Mouse (Mus musculus): Measurements from ENCODE around the gene Prss32. TPM values are rescaled to one million over a fixed set of nuclear protein-coding genes. Genes with fewer than 3 reads are reported as not detected.
"Not testable (repeated sequence)": the region's sequence is repeated elsewhere in the genome, so short reads cannot be mapped to it uniquely, and the experiment has no call there.

The Prss32 gene
- polyA plus RNA-seq, 1 experiment from 2014 or later: 0.12 TPM

DNA sequence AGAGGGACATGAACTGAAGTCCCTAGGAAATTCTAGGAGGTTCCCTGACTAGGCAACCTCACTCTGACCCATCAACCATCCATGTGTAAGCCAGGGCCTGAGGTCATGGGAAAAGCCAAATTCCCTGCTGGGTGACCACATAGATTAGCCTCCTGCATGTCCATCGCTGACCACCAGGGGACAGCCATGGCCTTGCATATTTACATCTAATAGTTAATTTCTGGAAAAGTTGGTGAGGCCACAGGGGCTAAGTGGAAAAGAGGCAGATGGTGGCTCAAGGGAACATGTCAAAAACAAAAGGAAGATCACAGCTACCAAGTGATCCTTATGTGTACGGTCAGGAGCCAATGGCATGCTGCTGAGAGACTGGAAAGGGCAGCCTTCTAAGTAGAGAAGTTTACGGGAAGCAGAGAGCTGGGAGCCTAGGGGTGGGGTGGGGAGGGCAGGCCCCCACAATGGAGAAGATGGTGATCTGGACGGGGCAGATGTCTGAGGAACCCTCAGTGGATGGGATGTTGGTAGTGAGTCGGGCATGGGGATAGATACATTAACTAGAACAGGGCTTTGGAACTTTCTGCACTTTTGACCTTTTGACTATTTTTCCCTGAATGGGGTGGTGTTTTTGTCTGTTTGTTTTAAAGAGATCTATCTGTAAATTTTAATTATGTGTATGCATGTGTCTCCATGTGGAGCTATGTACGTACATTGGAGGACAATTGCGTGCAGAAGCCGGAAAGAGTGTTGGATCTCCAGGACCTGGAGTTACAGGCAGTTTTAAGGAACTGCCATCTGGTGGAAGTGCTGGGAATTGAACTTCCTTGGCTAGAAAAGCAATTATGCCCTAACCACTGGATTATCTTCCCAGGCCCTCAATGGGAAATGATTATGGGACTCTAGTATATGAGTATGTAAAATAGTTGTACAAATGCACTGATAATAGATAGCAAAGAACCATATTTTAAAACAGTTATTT, 30.5 kb downstream of the Prss32 start:
- H3K27me3 ChIP-seq: no peaks in the 10 kb centered on the region
- H3K36me3 ChIP-seq: no peaks in the 10 kb centered on the region
- H3K9ac ChIP-seq: no peak overlapping the region
- H3K4me3 ChIP-seq (replicated peaks): no peak overlapping the region
- H3K4me1 ChIP-seq: no peaks in the 10 kb centered on the region
- 45% methylated on average over 8 of the region's 8 CpGs for WGBS
- no peaks in the 10 kb centered on the region for H3K9me3 ChIP-seq (replicated peaks)
- no peak overlapping the region for H3K27ac ChIP-seq (replicated peaks)
- ATAC-seq (ENCODE audit: insufficient number of reproducible peaks, low FRiP score, low TSS enrichment, low read depth): no peak
- H3K4me2 ChIP-seq (replicated peaks): no peak overlapping the region

DNA sequence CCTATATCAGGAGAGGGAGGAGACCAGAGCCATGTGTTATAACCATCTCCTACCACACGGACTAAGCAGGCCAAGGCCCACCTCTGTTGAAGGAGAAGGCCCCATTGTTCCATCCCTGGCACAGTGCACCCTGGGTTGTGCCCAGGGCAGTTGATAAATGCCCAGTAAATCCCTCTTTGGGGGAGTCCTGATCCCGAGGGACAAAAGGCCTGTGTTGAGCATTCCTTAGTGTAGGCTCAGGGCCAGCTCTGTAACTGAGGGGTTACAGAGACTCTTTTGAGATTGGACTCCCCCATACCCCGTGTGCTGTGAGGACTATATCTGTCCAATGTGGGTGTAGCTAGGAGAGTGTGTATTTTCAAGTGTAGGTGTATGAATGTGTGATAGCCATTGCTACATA, 33.1 kb downstream of the Prss32 start:
- H3K9me3 ChIP-seq (replicated peaks): no peaks in the 10 kb centered on the region
- H3K4me3 ChIP-seq (replicated peaks): no peak overlapping the region
- WGBS: 37% methylated on average over 3 of the region's 3 CpGs
- no peak overlapping the region for H3K4me2 ChIP-seq (replicated peaks)
- H3K36me3 ChIP-seq: no peaks in the 10 kb centered on the region
- H3K9ac ChIP-seq: no peak overlapping the region
- H3K27ac ChIP-seq (replicated peaks): no peak overlapping the region
- peak; percentile 52; the same call in 1 of the 2 replicates for ATAC-seq (ENCODE audit: insufficient number of reproducible peaks, low FRiP score, low TSS enrichment, low read depth)
- H3K4me1 ChIP-seq: no peaks in the 10 kb centered on the region
- H3K27me3 ChIP-seq: no peaks in the 10 kb centered on the region

DNA sequence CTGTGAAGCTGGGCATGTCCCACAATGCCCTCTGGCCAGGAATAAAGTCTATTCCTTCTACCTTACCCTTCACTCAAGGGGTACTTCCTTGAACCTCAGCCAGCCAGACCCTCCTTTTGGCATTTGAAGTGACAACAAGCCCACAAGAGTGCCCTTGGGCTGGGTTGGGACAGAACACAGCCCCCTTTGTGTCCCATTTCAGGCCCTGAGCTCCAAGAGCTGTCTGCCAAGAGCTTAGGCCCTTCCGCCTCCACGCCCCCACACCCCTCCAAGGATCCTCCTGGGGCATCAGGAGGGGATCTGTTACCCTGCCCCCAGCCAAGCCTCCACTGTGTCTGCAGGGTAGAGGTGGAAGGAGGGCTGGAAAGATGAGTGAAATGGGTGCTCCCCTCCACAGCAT, 33.5 kb downstream of the Prss32 start:
- no peak overlapping the region for H3K4me2 ChIP-seq (replicated peaks)
- WGBS: 82% methylated on average over 2 of the region's 2 CpGs
- no peaks in the 10 kb centered on the region for H3K27me3 ChIP-seq
- no peaks in the 10 kb centered on the region for H3K4me1 ChIP-seq
- H3K9ac ChIP-seq: no peak overlapping the region
- no peak overlapping the region for H3K4me3 ChIP-seq (replicated peaks)
- no peaks in the 10 kb centered on the region for H3K9me3 ChIP-seq (replicated peaks)
- H3K27ac ChIP-seq (replicated peaks): no peak overlapping the region
- H3K36me3 ChIP-seq: no peaks in the 10 kb centered on the region
- ATAC-seq (ENCODE audit: insufficient number of reproducible peaks, low FRiP score, low TSS enrichment, low read depth): peak; percentile 20; the same call in 1 of the 2 replicates

DNA sequence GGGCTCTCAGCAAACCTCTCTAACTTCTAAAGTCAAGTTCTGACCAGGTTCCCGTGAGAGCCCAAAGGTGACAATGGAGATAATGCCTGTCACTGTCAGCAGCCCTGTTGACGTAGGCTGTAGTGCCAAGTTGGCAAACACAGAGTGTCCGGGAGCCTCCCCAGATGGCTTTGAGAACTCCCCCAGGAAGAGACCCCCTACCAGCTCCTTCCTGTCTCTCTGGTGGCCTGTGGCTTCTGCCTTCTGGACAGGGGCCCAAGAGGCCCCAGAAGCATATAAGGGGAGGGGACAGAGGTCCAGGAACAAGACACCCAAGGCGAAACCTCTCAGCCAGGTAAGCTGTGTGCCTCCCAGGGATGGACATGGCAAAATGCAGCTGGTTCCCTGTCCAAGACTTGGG, 36.9 kb downstream of the Prss32 start, which contains the start of the genes Dcpp1 and Dcpp2:
TSS of gene Dcpp1 (plus strand) at position 301 of the 400 bp plus-strand sequence.
TSS of gene Dcpp2 (plus strand) at position 305 of the 400 bp plus-strand sequence.
- H3K9me3 ChIP-seq (replicated peaks); H3K27ac ChIP-seq (replicated peaks); H3K27me3 ChIP-seq; H3K4me3 ChIP-seq (replicated peaks); ATAC-seq (ENCODE audit: insufficient number of reproducible peaks, low FRiP score, low TSS enrichment, low read depth); H3K9ac ChIP-seq; H3K36me3 ChIP-seq; H3K4me1 ChIP-seq; H3K4me2 ChIP-seq (replicated peaks): not testable (repeated sequence)
- 71% methylated on average over 4 of the region's 4 CpGs for WGBS

Small RNAs within 50 kb of the gene (microRNA-seq; reads per million reads assigned to microRNA genes)
- gene Mir5125 (ENCODE audit: borderline number of aligned reads): 1.2 reads per million

Other genes starting within 250 kb of the Prss32 start
- 13.4 and 14.1 TPM in 2 replicates for gene Zfp13, start 244.4 kb upstream of the Prss32 start, polyA plus RNA-seq (2015; fragmentation: Nextera tagmentation; extraction: Ambion mirVana)
- gene Zscan10, start 243.0 kb upstream of the Prss32 start, polyA plus RNA-seq (2015; fragmentation: Nextera tagmentation; extraction: Ambion mirVana): 0.08 and 0.14 TPM in 2 replicates
- 0.76 and 0.81 TPM in 2 replicates for gene Mmp25, start 198.6 kb upstream of the Prss32 start, polyA plus RNA-seq (2015; fragmentation: Nextera tagmentation; extraction: Ambion mirVana)
- gene Bicdl2, start 183.3 kb upstream of the Prss32 start, polyA plus RNA-seq (2015; fragmentation: Nextera tagmentation; extraction: Ambion mirVana): 15.8 and 17.0 TPM in 2 replicates
- 95.7 and 102 TPM in 2 replicates for gene Hcfc1r1, start 170.3 kb upstream of the Prss32 start, polyA plus RNA-seq (2015; fragmentation: Nextera tagmentation; extraction: Ambion mirVana)
- gene Thoc6, start 170.0 kb upstream of the Prss32 start, polyA plus RNA-seq (2015; fragmentation: Nextera tagmentation; extraction: Ambion mirVana): 42.2 and 42.9 TPM in 2 replicates
- gene Tnfrsf12a, start 166.4 kb upstream of the Prss32 start, polyA plus RNA-seq (2015; fragmentation: Nextera tagmentation; extraction: Ambion mirVana): 29.5 and 33.2 TPM in 2 replicates
- 19.8 and 20.2 TPM in 2 replicates for gene Cldn6, start 164.6 kb upstream of the Prss32 start, polyA plus RNA-seq (2015; fragmentation: Nextera tagmentation; extraction: Ambion mirVana)
- 13.8 and 18.3 TPM in 2 replicates for gene Cldn9, start 159.8 kb upstream of the Prss32 start, polyA plus RNA-seq (2015; fragmentation: Nextera tagmentation; extraction: Ambion mirVana)
- gene 1520401A03Rik, start 121.1 kb upstream of the Prss32 start, polyA plus RNA-seq (2015; fragmentation: Nextera tagmentation; extraction: Ambion mirVana): 1.0 and 1.1 TPM in 2 replicates
- gene Pkmyt1, start 117.5 kb upstream of the Prss32 start, polyA plus RNA-seq (2015; fragmentation: Nextera tagmentation; extraction: Ambion mirVana): 49.6 and 55.8 TPM in 2 replicates
- 20.9 and 27.2 TPM in 2 replicates for gene Paqr4, start 103.0 kb upstream of the Prss32 start, polyA plus RNA-seq (2015; fragmentation: Nextera tagmentation; extraction: Ambion mirVana)
- gene Kremen2, start 98.0 kb upstream of the Prss32 start, polyA plus RNA-seq (2015; fragmentation: Nextera tagmentation; extraction: Ambion mirVana): 36.8 and 38.2 TPM in 2 replicates
- gene Flywch1, start 72.3 kb upstream of the Prss32 start, polyA plus RNA-seq (2015; fragmentation: Nextera tagmentation; extraction: Ambion mirVana): 71.9 and 72.1 TPM in 2 replicates
- gene Flywch2, start 57.8 kb upstream of the Prss32 start, polyA plus RNA-seq (2015; fragmentation: Nextera tagmentation; extraction: Ambion mirVana): 38.3 and 44.0 TPM in 2 replicates
- 489 and 525 TPM in 2 replicates for gene Srrm2, start 53.3 kb upstream of the Prss32 start, polyA plus RNA-seq (2015; fragmentation: Nextera tagmentation; extraction: Ambion mirVana)
- 1,038 and 1,104 TPM in 2 replicates for gene Elob, start 14.7 kb upstream of the Prss32 start, polyA plus RNA-seq (2015; fragmentation: Nextera tagmentation; extraction: Ambion mirVana)
- gene Prss33, start 7.8 kb upstream of the Prss32 start, polyA plus RNA-seq (2015; fragmentation: Nextera tagmentation; extraction: Ambion mirVana): 0.49 and 0.85 TPM in 2 replicates
- gene Prss41, start 317 bp downstream of the Prss32 start, polyA plus RNA-seq (2015; fragmentation: Nextera tagmentation; extraction: Ambion mirVana): 1.8 and 2.0 TPM in 2 replicates
- gene Prss21, start 24.2 kb downstream of the Prss32 start, polyA plus RNA-seq (2015; fragmentation: Nextera tagmentation; extraction: Ambion mirVana): not detected in 2 replicates
- gene Dcpp1, start 37.0 kb downstream of the Prss32 start, polyA plus RNA-seq (2015; fragmentation: Nextera tagmentation; extraction: Ambion mirVana): 3.1 TPM in 1 of 2 replicates, not detected in the other
- not detected in 2 replicates for gene Dcpp2, start 37.0 kb downstream of the Prss32 start, polyA plus RNA-seq (2015; fragmentation: Nextera tagmentation; extraction: Ambion mirVana)
- 1.0 and 6.6 TPM in 2 replicates for gene Dcpp3, start 73.6 kb downstream of the Prss32 start, polyA plus RNA-seq (2015; fragmentation: Nextera tagmentation; extraction: Ambion mirVana)
- gene Sbp, start 97.8 kb downstream of the Prss32 start, polyA plus RNA-seq (2015; fragmentation: Nextera tagmentation; extraction: Ambion mirVana): not detected in 2 replicates
- gene Sbpl, start 111.4 kb downstream of the Prss32 start, polyA plus RNA-seq (2015; fragmentation: Nextera tagmentation; extraction: Ambion mirVana): not detected in 2 replicates
- gene Prss30, start 136.7 kb downstream of the Prss32 start, polyA plus RNA-seq (2015; fragmentation: Nextera tagmentation; extraction: Ambion mirVana): 0.18 TPM in 1 of 2 replicates, not detected in the other
- gene Prss22, start 154.2 kb downstream of the Prss32 start, polyA plus RNA-seq (2015; fragmentation: Nextera tagmentation; extraction: Ambion mirVana): 3.2 and 3.4 TPM in 2 replicates
- 4.6 and 4.9 TPM in 2 replicates for gene Prss27, start 194.3 kb downstream of the Prss32 start, polyA plus RNA-seq (2015; fragmentation: Nextera tagmentation; extraction: Ambion mirVana)
- gene Kctd5, start 229.6 kb downstream of the Prss32 start, polyA plus RNA-seq (2015; fragmentation: Nextera tagmentation; extraction: Ambion mirVana): 62.1 and 64.5 TPM in 2 replicates